Mouse (Mus musculus) cerebellum, adult 9-11 months (tissue): ENCODE results near the gene Vamp1.

Experiments used
- DNase-seq: peaks from one replicate; pipeline ENCODE4 v3.0.0; 2022

Vamp1 gene

GRCm38 (mm10) chr6:125215148-125215954, at the start of gene Vamp1:
TSS of gene Vamp1 (plus strand) at chr6:125215551.
- peak; percentile 99 for DNase-seq

GRCm38 (mm10) chr6:125166051-125166751, 49.1 kb upstream of the Vamp1 start, which contains the start of gene Gapdh:
TSS of gene Gapdh (minus strand) at chr6:125166467.
- DNase-seq = peak; percentile 92

GRCm38 (mm10) chr6:125166861-125167650, 48.3 kb upstream of the Vamp1 start:
- DNase-seq = peak; percentile 80

GRCm38 (mm10) chr6:125168086-125168485, 47.3 kb upstream of the Vamp1 start:
- DNase-seq = no peak

- no peak for DNase-seq
Observed at GRCm38 (mm10) chr6:125170194-125170593, 45.2 kb upstream of the Vamp1 start.

- no peak for DNase-seq
Observed at GRCm38 (mm10) chr6:125172474-125172873, 42.9 kb upstream of the Vamp1 start.

- DNase-seq = no peak
Observed at GRCm38 (mm10) chr6:125173256-125173655, 42.1 kb upstream of the Vamp1 start.

- no peak for DNase-seq
Observed at GRCm38 (mm10) chr6:125175469-125175868, 39.9 kb upstream of the Vamp1 start.

GRCm38 (mm10) chr6:125179601-125180000, 35.8 kb upstream of the Vamp1 start:
- no peak for DNase-seq

- no peak for DNase-seq
Observed at GRCm38 (mm10) chr6:125182133-125182532, 33.2 kb upstream of the Vamp1 start.

GRCm38 (mm10) chr6:125186203-125186602, 29.1 kb upstream of the Vamp1 start:
- DNase-seq = no peak

- DNase-seq = no peak
Observed at GRCm38 (mm10) chr6:125190816-125191215, 24.5 kb upstream of the Vamp1 start.

- DNase-seq = peak; percentile 98
Observed at GRCm38 (mm10) chr6:125191332-125192015, 23.9 kb upstream of the Vamp1 start, which contains the start of the genes Ncapd2 and Mrpl51. TSS of gene Ncapd2 (minus strand) at chr6:125191701. TSS of gene Mrpl51 (plus strand) at chr6:125191801.

GRCm38 (mm10) chr6:125192016-125192714, 23.2 kb upstream of the Vamp1 start:
- DNase-seq = peak; percentile 95

GRCm38 (mm10) chr6:125192841-125193240, 22.5 kb upstream of the Vamp1 start:
- DNase-seq = no peak

- no peak for DNase-seq
Observed at GRCm38 (mm10) chr6:125193390-125193789, 22.0 kb upstream of the Vamp1 start.

GRCm38 (mm10) chr6:125195541-125196075, 19.7 kb upstream of the Vamp1 start:
- no peak for DNase-seq

GRCm38 (mm10) chr6:125196301-125196700, 19.1 kb upstream of the Vamp1 start:
- DNase-seq = no peak

- DNase-seq = no peak
Observed at GRCm38 (mm10) chr6:125197166-125197565, 18.2 kb upstream of the Vamp1 start.

- no peak for DNase-seq
Observed at GRCm38 (mm10) chr6:125210436-125210835, 4.9 kb upstream of the Vamp1 start.

- no peak for DNase-seq
Observed at GRCm38 (mm10) chr6:125212621-125213020, 2.7 kb upstream of the Vamp1 start.

GRCm38 (mm10) chr6:125213129-125213528, 2.2 kb upstream of the Vamp1 start:
- DNase-seq = no peak
